In genomic region chr7:84594087-84594916, GRCm38 (mm10) we compare ENCODE assay signal across 8 mouse cellular contexts. TPM values are rescaled to one million over a fixed set of nuclear protein-coding genes. Genes with fewer than 3 reads are reported as not detected.
DNase-seq lines count a peak whose midpoint lies in the region; ATAC-seq lines count a peak whose summit lies in the region.

No protein-coding gene starts in this region.

- peak; percentile 47 to 56 for DNase-seq in B cell, adult 2 months
- peak; percentile 87 for DNase-seq in NIH3T3 (ENCODE audit: low read depth)
- DNase-seq in embryo, embryonic 11 days = peak; percentile 76
- peak; percentile 24 for DNase-seq in kidney, postnatal 10 days
- DNase-seq in lung, postnatal 10 days = peak; percentile 67
- peak; percentile 40 for DNase-seq in skeletal muscle tissue, adult 2 months (ENCODE audit: low read depth, low spot score)
- no peak for DNase-seq in urinary bladder, postnatal 4 days (ENCODE audit: low spot score in 2 of 2)

- no peaks in the 10 kb centered on the region for H3K27me3 ChIP-seq in heart, embryonic 16.5 days (ENCODE audit: control insufficient read depth, insufficient read depth, low read length)

- no peaks in the 10 kb centered on the region for H3K9me3 ChIP-seq in heart, embryonic 16.5 days (replicated peaks; ENCODE audit: control insufficient read depth, low read length)

- ATAC-seq in heart, embryonic 16.5 days (replicated peaks; ENCODE audit: extremely low read depth, insufficient read depth, low FRiP score) = peak; percentile 26; the same call in 1 of the 2 replicates

- no peaks in the 10 kb centered on the region for H3K4me1 ChIP-seq in heart, embryonic 16.5 days (ENCODE audit: control insufficient read depth, insufficient read depth, low read length)

- H3K4me2 ChIP-seq in heart, embryonic 16.5 days (ENCODE audit: low read depth, low read length) = no peak overlapping the region

- 43% methylated on average over 8 of the region's 8 CpGs for WGBS in heart, embryonic 16.5 days

- no peaks in the 10 kb centered on the region for H3K36me3 ChIP-seq in heart, embryonic 16.5 days (ENCODE audit: control insufficient read depth, insufficient read depth)

- H3K27ac ChIP-seq in heart, embryonic 16.5 days (ENCODE audit: low read length) = no peak overlapping the region

- H3K4me3 ChIP-seq in heart, embryonic 16.5 days (ENCODE audit: low read length) = no peak overlapping the region

- 0 out of 2 replicates have a peak overlapping the region, but pooled peaks have one; percentile 4 for H3K9ac ChIP-seq in heart, embryonic 16.5 days (ENCODE audit: low read length)

RNA-seq across cellular contexts. Expression of gene Fah, which starts 12.2 kb away (rescaled TPM):
- polyA plus RNA-seq in heart, embryonic 16.5 days (2015; fragmentation: Nextera tagmentation; extraction: Ambion mirVana) = 4.4 and 4.6 TPM in 2 replicates

Comparison
In these comparisons a context has a peak if more than half of its experiments do, and no peak if none do; other contexts are left out.
1. DNase-seq: peak in B cell, adult 2 months (2 of 2), NIH3T3 (single experiment), embryo, embryonic 11 days (single experiment), kidney, postnatal 10 days (single experiment), lung, postnatal 10 days (single experiment) and skeletal muscle tissue, adult 2 months (single experiment); none in urinary bladder, postnatal 4 days (0 of 2).